Mouse (Mus musculus): ENCODE data around the gene Mcfd2. TPM values are rescaled to one million over a fixed set of nuclear protein-coding genes. Genes with fewer than 3 reads are reported as not detected.

Gene Mcfd2
- polyA plus RNA-seq, 1 experiment from 2014 or later, result 82.0 TPM

DNA sequence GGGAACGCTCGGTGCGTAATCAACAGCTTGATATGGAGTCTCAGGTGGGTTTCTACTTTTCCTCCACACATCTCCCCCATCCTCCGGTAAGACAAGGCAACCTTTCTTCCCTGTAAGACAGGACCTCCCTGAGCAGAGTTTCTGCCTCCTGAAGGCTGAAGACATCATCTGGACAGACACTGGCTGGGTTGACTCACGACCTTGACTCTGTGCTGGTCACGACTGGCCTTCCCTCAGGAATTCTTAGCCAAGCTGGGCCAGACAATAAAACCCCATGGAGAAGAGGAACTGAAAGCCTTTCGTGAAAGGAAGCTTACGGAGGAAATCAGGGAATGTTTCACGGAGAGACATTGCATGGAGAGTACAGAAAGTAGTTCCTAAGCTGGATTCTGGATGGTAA, 46.3 kb downstream of the Mcfd2 start:
- no peak overlapping the region for H3K27ac ChIP-seq (replicated peaks; ENCODE audit: low read depth, low read length)
- no peaks in the 10 kb centered on the region for H3K27me3 ChIP-seq (ENCODE audit: control insufficient read depth, insufficient read depth, low read length)
- no peaks in the 10 kb centered on the region for H3K9me3 ChIP-seq (replicated peaks; ENCODE audit: control insufficient read depth, low read length)
- no peak overlapping the region for H3K9ac ChIP-seq (replicated peaks; ENCODE audit: low read length)
- H3K4me1 ChIP-seq (ENCODE audit: control insufficient read depth, insufficient read depth, low read length), result no peaks in the 10 kb centered on the region
- DNase-seq (ENCODE audit: low spot score) (no peak), ATAC-seq (replicated peaks; ENCODE audit: insufficient number of reproducible peaks, low FRiP score, low TSS enrichment, low read depth) (no peak)
- no peak overlapping the region for H3K4me2 ChIP-seq (ENCODE audit: low read depth, low read length)
- no peak overlapping the region for H3K4me3 ChIP-seq (ENCODE audit: low read depth, low read length)
- 81% methylated on average over 9 of the region's 9 CpGs for WGBS
- H3K36me3 ChIP-seq (replicated peaks; ENCODE audit: control insufficient read depth, insufficient read depth, low read depth, low read length), result no peaks in the 10 kb centered on the region

- Histone ChIP-seq H3K9me3 (replicated peaks; ENCODE audit: control insufficient read depth, low read length) (no peaks in the 10 kb centered on the region), H3K36me3 (replicated peaks; ENCODE audit: control insufficient read depth, insufficient read depth, low read depth, low read length) (no peaks in the 10 kb centered on the region), H3K9ac (replicated peaks; ENCODE audit: low read length) (no peak overlapping the region), H3K4me1 (ENCODE audit: control insufficient read depth, insufficient read depth, low read length) (no peaks in the 10 kb centered on the region), H3K4me2 (ENCODE audit: low read depth, low read length) (no peak overlapping the region), H3K27ac (replicated peaks; ENCODE audit: low read depth, low read length) (no peak overlapping the region), H3K27me3 (ENCODE audit: control insufficient read depth, insufficient read depth, low read length) (no peaks in the 10 kb centered on the region), H3K4me3 (ENCODE audit: low read depth, low read length) (no peak overlapping the region)
- 97% methylated on average over 7 of the region's 7 CpGs for WGBS
- no peak for ATAC-seq (replicated peaks; ENCODE audit: insufficient number of reproducible peaks, low FRiP score, low TSS enrichment, low read depth)
- no peak for DNase-seq (ENCODE audit: low spot score)
These were observed 51.2 kb downstream of the Mcfd2 start for GRCm38 (mm10) chr17:87214523-87214922.

GRCm38 (mm10) chr17:87210525-87210924, 55.2 kb downstream of the Mcfd2 start:
- WGBS, result 78% methylated on average over 2 of the region's 2 CpGs
- Histone ChIP-seq H3K36me3 (replicated peaks; ENCODE audit: control insufficient read depth, insufficient read depth, low read depth, low read length) (no peaks in the 10 kb centered on the region), H3K4me1 (ENCODE audit: control insufficient read depth, insufficient read depth, low read length) (no peaks in the 10 kb centered on the region), H3K4me2 (ENCODE audit: low read depth, low read length) (no peak overlapping the region), H3K27me3 (ENCODE audit: control insufficient read depth, insufficient read depth, low read length) (no peaks in the 10 kb centered on the region), H3K27ac (replicated peaks; ENCODE audit: low read depth, low read length) (no peak overlapping the region), H3K9ac (replicated peaks; ENCODE audit: low read length) (no peak overlapping the region), H3K4me3 (ENCODE audit: low read depth, low read length) (no peak overlapping the region), H3K9me3 (replicated peaks; ENCODE audit: control insufficient read depth, low read length) (no peaks in the 10 kb centered on the region)
- DNase-seq (ENCODE audit: low spot score) (no peak), ATAC-seq (replicated peaks; ENCODE audit: insufficient number of reproducible peaks, low FRiP score, low TSS enrichment, low read depth) (no peak)

DNA sequence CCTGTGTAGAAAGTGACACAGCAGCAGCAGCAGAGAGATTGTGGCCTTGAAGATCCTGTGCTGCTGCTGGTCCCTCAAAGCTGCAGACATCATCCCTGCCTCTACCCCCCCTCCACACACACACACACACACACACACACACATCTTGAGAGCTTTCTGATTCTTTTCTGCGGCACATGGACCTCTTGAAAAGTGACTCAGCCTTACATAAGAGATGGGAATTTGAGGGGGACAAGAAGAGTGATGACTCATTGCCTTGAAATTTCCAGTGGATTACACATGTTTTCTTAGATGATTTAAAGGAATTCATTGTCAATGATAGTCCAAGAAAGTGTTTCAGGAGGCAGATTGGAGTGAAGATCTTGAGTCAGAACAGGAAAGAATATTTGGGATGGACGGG, 58.9 kb downstream of the Mcfd2 start:
- Histone ChIP-seq H3K27me3 (ENCODE audit: control insufficient read depth, insufficient read depth, low read length) (no peaks in the 10 kb centered on the region), H3K9me3 (replicated peaks; ENCODE audit: control insufficient read depth, low read length) (no peaks in the 10 kb centered on the region), H3K27ac (replicated peaks; ENCODE audit: low read depth, low read length) (no peak overlapping the region), H3K9ac (replicated peaks; ENCODE audit: low read length) (no peak overlapping the region), H3K36me3 (replicated peaks; ENCODE audit: control insufficient read depth, insufficient read depth, low read depth, low read length) (no peaks in the 10 kb centered on the region), H3K4me2 (ENCODE audit: low read depth, low read length) (no peak overlapping the region), H3K4me1 (ENCODE audit: control insufficient read depth, insufficient read depth, low read length) (peaks cover 5% of the 10 kb centered on the region), H3K4me3 (ENCODE audit: low read depth, low read length) (no peak overlapping the region)
- WGBS, result 79% methylated on average over 2 of the region's 2 CpGs
- ATAC-seq (replicated peaks; ENCODE audit: insufficient number of reproducible peaks, low FRiP score, low TSS enrichment, low read depth) (no peak), DNase-seq (ENCODE audit: low spot score) (no peak)

Other genes with a start within 250 kb of the Mcfd2 start
- gene Pigf, start 240.5 kb downstream of the Mcfd2 start, polyA plus RNA-seq (2014; fragmentation: Nextera tagmentation; extraction: Ambion mirVana), result 39.9 and 49.1 TPM in 2 replicates
- gene Cript, start 240.4 kb downstream of the Mcfd2 start, polyA plus RNA-seq (2014; fragmentation: Nextera tagmentation; extraction: Ambion mirVana), result 185 and 191 TPM in 2 replicates
- 16.7 and 18.2 TPM in 2 replicates for gene Socs5, start 158.3 kb downstream of the Mcfd2 start, polyA plus RNA-seq (2014; fragmentation: Nextera tagmentation; extraction: Ambion mirVana)
- 2.3 and 3.3 TPM in 2 replicates for gene Ttc7, start 17.0 kb upstream of the Mcfd2 start, polyA plus RNA-seq (2014; fragmentation: Nextera tagmentation; extraction: Ambion mirVana)
- gene Stpg4, start 161.8 kb upstream of the Mcfd2 start, polyA plus RNA-seq (2014; fragmentation: Nextera tagmentation; extraction: Ambion mirVana), result not detected in 2 replicates
- 1,261 and 1,315 TPM in 2 replicates for gene Calm2, start 181.0 kb upstream of the Mcfd2 start, polyA plus RNA-seq (2014; fragmentation: Nextera tagmentation; extraction: Ambion mirVana)